Mouse (Mus musculus): ENCODE data around the gene Trio.

GRCm38 (mm10) chr15:27680997-27681396 is 344.7 kb downstream of the Trio start:
- no peak for TF ChIP-seq POLR2A (IDR thresholded peaks at IDR 0.05; ENCODE audit: low read depth, low read length)
- TF ChIP-seq CTCF (IDR thresholded peaks at IDR 0.05; ENCODE audit: extremely low read depth, insufficient read depth, insufficient read length, insufficient replicate concordance) = no peak
